Mouse (Mus musculus) macrophage (primary cell): Measurements from ENCODE around the gene Wnt11. TPM values are rescaled to one million over a fixed set of nuclear protein-coding genes. Genes with fewer than 3 reads are reported as not detected.

Experiments used
- H3K27ac ChIP-seq: fragments of 350-480 bp; formaldehyde crosslinking; 2 replicates; pipeline ENCODE4 v1.9.0; 2021
- H3K36me3 ChIP-seq: fragments of 350-480 bp; formaldehyde crosslinking; 2 replicates; pipeline ENCODE4 v1.9.0; 2021; ENCODE audit errors: inconsistent target
- H3K4me3 ChIP-seq: fragments of 350-480 bp; formaldehyde crosslinking; 2 replicates; pipeline ENCODE4 v1.9.0; 2021; ENCODE audit errors: inconsistent target
- H3K79me2 ChIP-seq: fragments of 350-480 bp; formaldehyde crosslinking; 2 replicates; pipeline ENCODE4 v1.9.0; 2021; ENCODE audit errors: inconsistent target
- WGBS: methylation state at CpG from one replicate; pipeline ENCODE4 v1.1.7; 2026; ENCODE audit warnings: inconsistent platforms; ENCODE audit not compliant: missing documents; 5-methylcytosine and 5-hydroxymethylcytosine counted together
- polyA plus RNA-seq: library from polyadenylated mRNA; stranded (reverse); fragments of 250-400 nt; gene quantifications from 3 replicates; pipeline ENCODE4 v1.2.4, GENCODE M21; 2018; ENCODE audit warnings: inconsistent platforms

The Wnt11 gene
- polyA plus RNA-seq, 1 experiment from 2014 or later, result not detected

- no peak overlapping the region for H3K4me3 ChIP-seq
- no peaks in the 10 kb centered on the region for H3K79me2 ChIP-seq
- no peak overlapping the region for H3K27ac ChIP-seq
- no peaks in the 10 kb centered on the region for H3K36me3 ChIP-seq
- 92% methylated on average over 3 of the region's 3 CpGs for WGBS
These were observed 6.9 kb downstream of the Wnt11 start for GRCm38 (mm10) chr7:98841802-98842201.

GRCm38 (mm10) chr7:98842997-98843396 lies 8.1 kb downstream of the Wnt11 start:
- WGBS, result 81% methylated on average over 3 of the region's 3 CpGs
- H3K79me2 ChIP-seq, result no peaks in the 10 kb centered on the region
- no peak overlapping the region for H3K27ac ChIP-seq
- H3K4me3 ChIP-seq, result no peak overlapping the region
- H3K36me3 ChIP-seq, result no peaks in the 10 kb centered on the region

GRCm38 (mm10) chr7:98843649-98844048 lies 8.7 kb downstream of the Wnt11 start:
- Histone ChIP-seq H3K79me2 (no peaks in the 10 kb centered on the region), H3K36me3 (no peaks in the 10 kb centered on the region), H3K27ac (no peak overlapping the region), H3K4me3 (no peak overlapping the region)
- WGBS, result 88% methylated on average over 7 of the region's 7 CpGs

GRCm38 (mm10) chr7:98848899-98849640 lies 14.2 kb downstream of the Wnt11 start:
- Histone ChIP-seq H3K79me2 (no peaks in the 10 kb centered on the region), H3K4me3 (no peak overlapping the region), H3K27ac (no peak overlapping the region), H3K36me3 (no peaks in the 10 kb centered on the region)
- WGBS, result 57% methylated on average over 8 of the region's 8 CpGs

- Histone ChIP-seq H3K4me3 (no peak overlapping the region), H3K27ac (no peak overlapping the region), H3K36me3 (no peaks in the 10 kb centered on the region), H3K79me2 (no peaks in the 10 kb centered on the region)
- WGBS, result 86% methylated on average over 5 of the region's 5 CpGs
These were observed 15.5 kb downstream of the Wnt11 start for GRCm38 (mm10) chr7:98850388-98850787.

- Histone ChIP-seq H3K27ac (no peak overlapping the region), H3K79me2 (no peaks in the 10 kb centered on the region), H3K36me3 (no peaks in the 10 kb centered on the region), H3K4me3 (no peak overlapping the region)
- WGBS, result 42% methylated on average over 6 of the region's 9 CpGs
These were observed 16.3 kb downstream of the Wnt11 start for GRCm38 (mm10) chr7:98851220-98851619.

- H3K36me3 ChIP-seq, result no peaks in the 10 kb centered on the region
- H3K4me3 ChIP-seq, result no peak overlapping the region
- no peaks in the 10 kb centered on the region for H3K79me2 ChIP-seq
- H3K27ac ChIP-seq, result no peak overlapping the region
- WGBS, result 93% methylated on average over 17 of the region's 18 CpGs
These were observed 18.2 kb downstream of the Wnt11 start for GRCm38 (mm10) chr7:98852950-98853650.

GRCm38 (mm10) chr7:98853806-98854205 lies 18.9 kb downstream of the Wnt11 start:
- Histone ChIP-seq H3K79me2 (no peaks in the 10 kb centered on the region), H3K27ac (no peak overlapping the region), H3K4me3 (no peak overlapping the region), H3K36me3 (no peaks in the 10 kb centered on the region)
- WGBS, result 97% methylated on average over 6 of the region's 6 CpGs

GRCm38 (mm10) chr7:98855388-98855787 lies 20.5 kb downstream of the Wnt11 start:
- no peak overlapping the region for H3K27ac ChIP-seq
- WGBS, result 60% methylated on average over 2 of the region's 2 CpGs
- H3K36me3 ChIP-seq, result no peaks in the 10 kb centered on the region
- H3K79me2 ChIP-seq, result no peaks in the 10 kb centered on the region
- H3K4me3 ChIP-seq, result no peak overlapping the region

GRCm38 (mm10) chr7:98856128-98856527 lies 21.2 kb downstream of the Wnt11 start:
- H3K36me3 ChIP-seq, result no peaks in the 10 kb centered on the region
- 75% methylated on average over 3 of the region's 3 CpGs for WGBS
- no peak overlapping the region for H3K4me3 ChIP-seq

GRCm38 (mm10) chr7:98857094-98857493 lies 22.2 kb downstream of the Wnt11 start:
- H3K27ac ChIP-seq, result no peak overlapping the region
- H3K4me3 ChIP-seq, result no peak overlapping the region
- H3K79me2 ChIP-seq, result no peaks in the 10 kb centered on the region
- WGBS, result 78% methylated on average over 3 of the region's 3 CpGs
- no peaks in the 10 kb centered on the region for H3K36me3 ChIP-seq

More at GRCm38 (mm10) chr7:98856128-98856527, 21.2 kb downstream of the Wnt11 start:
- Histone ChIP-seq H3K79me2 (no peaks in the 10 kb centered on the region), H3K27ac (no peak overlapping the region)

- no peaks in the 10 kb centered on the region for H3K79me2 ChIP-seq
- no peak overlapping the region for H3K4me3 ChIP-seq
- 75% methylated on average over 2 of the region's 2 CpGs for WGBS
- H3K27ac ChIP-seq, result no peak overlapping the region
- H3K36me3 ChIP-seq, result no peaks in the 10 kb centered on the region
These were observed 26.1 kb downstream of the Wnt11 start for GRCm38 (mm10) chr7:98861002-98861401.

- H3K27ac ChIP-seq, result no peak overlapping the region
- 93% methylated on average over 5 of the region's 5 CpGs for WGBS
- H3K36me3 ChIP-seq, result no peaks in the 10 kb centered on the region
- no peaks in the 10 kb centered on the region for H3K79me2 ChIP-seq
- H3K4me3 ChIP-seq, result no peak overlapping the region
These were observed 28.1 kb downstream of the Wnt11 start for GRCm38 (mm10) chr7:98862994-98863393.

- 95% methylated on average over 9 of the region's 9 CpGs for WGBS
- Histone ChIP-seq H3K27ac (no peak overlapping the region), H3K4me3 (no peak overlapping the region), H3K36me3 (no peaks in the 10 kb centered on the region), H3K79me2 (no peaks in the 10 kb centered on the region)
These were observed 29.2 kb downstream of the Wnt11 start for GRCm38 (mm10) chr7:98863969-98864718.
